Mouse (Mus musculus) neural tube, embryonic 13.5 days (tissue): ENCODE measurements at regions not wholly inside any gene's neighbourhood (a gene's known extent, or its start where the extent isn't known, plus 50 kb on each side); places are given as distances from the start of the nearest gene placed in this dataset.
A peak's percentile ranks its signal among the peaks of the same experiment; 100 is the strongest.

Source experiments
- ATAC-seq: fragments of 200-750 bp; cut with Nextera tagmentation; 2 replicates; pipeline ENCODE4 v1.8.0; 2017; ENCODE audit warnings: low read depth, mild to moderate bottlenecking, moderate TSS enrichment, moderate library complexity
- H3K27ac ChIP-seq: fragments of 300-500 bp; sonication (generic); replicated peaks from 2 replicates; pipeline ENCODE4 v1.5.1; 2015; ENCODE audit warnings: moderate library complexity, mild to moderate bottlenecking, inconsistent platforms
- H3K27me3 ChIP-seq: fragments of 300-500 bp; sonication (generic); 2 replicates; pipeline ENCODE4 v1.6.1; 2015; ENCODE audit warnings: mild to moderate bottlenecking, inconsistent platforms
- H3K36me3 ChIP-seq: fragments of 300-500 bp; sonication (generic); 2 replicates; pipeline ENCODE4 v1.6.1; 2015; ENCODE audit warnings: mild to moderate bottlenecking, inconsistent platforms
- H3K4me1 ChIP-seq: fragments of 300-500 bp; sonication (generic); replicated peaks from 2 replicates; pipeline ENCODE4 v1.6.1; 2015; ENCODE audit warnings: inconsistent platforms
- H3K4me2 ChIP-seq: fragments of 300-500 bp; sonication (generic); 2 replicates; pipeline ENCODE4 v1.6.1; 2015; ENCODE audit warnings: inconsistent platforms, mild to moderate bottlenecking, moderate library complexity
- H3K4me3 ChIP-seq: fragments of 300-500 bp; sonication (generic); 2 replicates; pipeline ENCODE4 v1.5.1; 2015; ENCODE audit warnings: mild to moderate bottlenecking, inconsistent platforms
- H3K9ac ChIP-seq: fragments of 300-500 bp; sonication (generic); 2 replicates; pipeline ENCODE4 v1.6.1; 2015; ENCODE audit warnings: moderate library complexity, mild to moderate bottlenecking, inconsistent platforms
- H3K9me3 ChIP-seq: fragments of 300-500 bp; sonication (generic); 2 replicates; pipeline ENCODE4 v1.6.1; 2016; ENCODE audit warnings: inconsistent platforms
- WGBS: fragments of 180-500 bp; shearing (Covaris S2); methylation state at CpG from one replicate; pipeline ENCODE4 v1.1.7; 2015; 5-methylcytosine and 5-hydroxymethylcytosine counted together

- Histone ChIP-seq H3K9me3 (no peaks in the 10 kb centered on the region), H3K36me3 (no peaks in the 10 kb centered on the region), H3K27ac (no peak overlapping the region), H3K4me2 (no peak overlapping the region), H3K4me1 (peaks cover 8% of the 10 kb centered on the region; the same call in 1 of the 2 replicates), H3K27me3 (no peaks in the 10 kb centered on the region), H3K4me3 (no peak overlapping the region), H3K9ac (no peak overlapping the region)
- no peak for ATAC-seq
- 19% methylated on average over 2 of the region's 2 CpGs for WGBS
Measured at GRCm38 (mm10) chr4:105358725-105359124, 201.6 kb downstream of the Plpp3 start.

- 85% methylated on average over 6 of the region's 6 CpGs for WGBS
- no peak overlapping the region for H3K27ac ChIP-seq
- no peaks in the 10 kb centered on the region for H3K27me3 ChIP-seq
- no peaks in the 10 kb centered on the region for H3K9me3 ChIP-seq
- ATAC-seq = no peak
- H3K36me3 ChIP-seq = no peaks in the 10 kb centered on the region
- H3K9ac ChIP-seq = no peak overlapping the region
- H3K4me2 ChIP-seq = no peak overlapping the region
- no peak overlapping the region for H3K4me3 ChIP-seq
- H3K4me1 ChIP-seq = no peaks in the 10 kb centered on the region
Measured at GRCm38 (mm10) chr4:105364496-105364895, 207.3 kb downstream of the Plpp3 start.

- H3K36me3 ChIP-seq = no peaks in the 10 kb centered on the region
- no peak overlapping the region for H3K4me3 ChIP-seq
- no peaks in the 10 kb centered on the region for H3K27me3 ChIP-seq
- no peak overlapping the region for H3K9ac ChIP-seq
- no peak for ATAC-seq
- H3K4me2 ChIP-seq = no peak overlapping the region
- 80% methylated on average over 5 of the region's 5 CpGs for WGBS
- no peaks in the 10 kb centered on the region for H3K9me3 ChIP-seq
- no peak overlapping the region for H3K27ac ChIP-seq
- no peaks in the 10 kb centered on the region for H3K4me1 ChIP-seq
Measured at GRCm38 (mm10) chr4:105365076-105365475, 207.9 kb downstream of the Plpp3 start.

- 68% methylated on average over 5 of the region's 5 CpGs for whole genome bisulfite sequencing
- H3K9ac ChIP-seq = no peak overlapping the region
- H3K4me3 ChIP-seq = no peak overlapping the region
- no peaks in the 10 kb centered on the region for H3K27me3 ChIP-seq
- no peak overlapping the region for H3K4me2 ChIP-seq
- no peaks in the 10 kb centered on the region for H3K9me3 ChIP-seq
- no peak for ATAC-seq
- H3K4me1 ChIP-seq = peaks cover 6% of the 10 kb centered on the region; the same call in 1 of the 2 replicates
- no peaks in the 10 kb centered on the region for H3K36me3 ChIP-seq
- H3K27ac ChIP-seq = peak overlapping the region; percentile 19; the same call in 1 of the 2 replicates
Measured at GRCm38 (mm10) chr4:105376591-105376990, 219.4 kb downstream of the Plpp3 start.

GRCm38 (mm10) chr4:105377469-105378187, 220.5 kb downstream of the Plpp3 start:
- 54% methylated on average over 11 of the region's 11 CpGs for WGBS
- Histone ChIP-seq H3K27me3 (no peaks in the 10 kb centered on the region), H3K4me2 (no peak overlapping the region), H3K27ac (peak overlapping the region; percentile 39; the same call in 1 of the 2 replicates), H3K4me1 (peaks cover 6% of the 10 kb centered on the region; the same call in 1 of the 2 replicates), H3K36me3 (no peaks in the 10 kb centered on the region), H3K9me3 (no peaks in the 10 kb centered on the region), H3K4me3 (no peak overlapping the region), H3K9ac (no peak overlapping the region)
- ATAC-seq = no peak; the same call in 1 of the 2 replicates

- H3K4me2 ChIP-seq = no peak overlapping the region
Measured at GRCm38 (mm10) chr4:105384826-105385225, 227.7 kb downstream of the Plpp3 start.

GRCm38 (mm10) chr4:105385481-105385880, 228.3 kb downstream of the Plpp3 start:
- H3K4me3 ChIP-seq = no peak overlapping the region
- no peak overlapping the region for H3K4me2 ChIP-seq
- WGBS = 92% methylated on average over 5 of the region's 5 CpGs
- no peaks in the 10 kb centered on the region for H3K36me3 ChIP-seq
- no peaks in the 10 kb centered on the region for H3K27me3 ChIP-seq
- H3K9ac ChIP-seq = no peak overlapping the region
- peaks cover 3% of the 10 kb centered on the region; the same call in 1 of the 2 replicates for H3K9me3 ChIP-seq
- H3K4me1 ChIP-seq = no peaks in the 10 kb centered on the region
- H3K27ac ChIP-seq = no peak overlapping the region
- no peak for ATAC-seq

More at GRCm38 (mm10) chr4:105384826-105385225, 227.7 kb downstream of the Plpp3 start:
- H3K27ac ChIP-seq = no peak overlapping the region
- H3K9me3 ChIP-seq = peaks cover 3% of the 10 kb centered on the region; the same call in 1 of the 2 replicates
- no peaks in the 10 kb centered on the region for H3K27me3 ChIP-seq
- no peaks in the 10 kb centered on the region for H3K4me1 ChIP-seq
- 77% methylated on average over 3 of the region's 3 CpGs for WGBS
- no peak for ATAC-seq
- H3K4me3 ChIP-seq = no peak overlapping the region
- no peaks in the 10 kb centered on the region for H3K36me3 ChIP-seq
- H3K9ac ChIP-seq = no peak overlapping the region

GRCm38 (mm10) chr4:105390378-105390777, 233.2 kb downstream of the Plpp3 start:
- Histone ChIP-seq H3K36me3 (no peaks in the 10 kb centered on the region), H3K27me3 (no peaks in the 10 kb centered on the region), H3K9ac (no peak overlapping the region), H3K4me3 (no peak overlapping the region), H3K4me1 (no peaks in the 10 kb centered on the region), H3K9me3 (peaks cover 3% of the 10 kb centered on the region; the same call in 1 of the 2 replicates), H3K4me2 (no peak overlapping the region), H3K27ac (no peak overlapping the region)
- no peak for ATAC-seq
- 33% methylated on average over 5 of the region's 5 CpGs for WGBS

- H3K4me3 ChIP-seq = no peak overlapping the region
- H3K4me1 ChIP-seq = no peaks in the 10 kb centered on the region
- no peaks in the 10 kb centered on the region for H3K36me3 ChIP-seq
- no peak for ATAC-seq
- no peaks in the 10 kb centered on the region for H3K27me3 ChIP-seq
- no peak overlapping the region for H3K9ac ChIP-seq
- H3K27ac ChIP-seq = no peak overlapping the region
- no peak overlapping the region for H3K4me2 ChIP-seq
- no peaks in the 10 kb centered on the region for H3K9me3 ChIP-seq
- WGBS = 47% methylated on average over 1 of the region's 1 CpGs
Measured at GRCm38 (mm10) chr4:105394366-105394765, 237.2 kb downstream of the Plpp3 start.

- Histone ChIP-seq H3K4me1 (no peaks in the 10 kb centered on the region), H3K4me2 (no peak overlapping the region), H3K4me3 (no peak overlapping the region), H3K27ac (no peak overlapping the region), H3K9me3 (no peaks in the 10 kb centered on the region), H3K9ac (no peak overlapping the region), H3K36me3 (no peaks in the 10 kb centered on the region), H3K27me3 (no peaks in the 10 kb centered on the region)
- WGBS = 79% methylated on average over 2 of the region's 2 CpGs
- ATAC-seq = no peak
Measured at GRCm38 (mm10) chr4:105397451-105397850, 240.3 kb downstream of the Plpp3 start.

GRCm38 (mm10) chr4:105402021-105402420, 244.9 kb downstream of the Plpp3 start:
- Histone ChIP-seq H3K27me3 (no peaks in the 10 kb centered on the region), H3K4me3 (no peak overlapping the region), H3K9me3 (no peaks in the 10 kb centered on the region), H3K36me3 (no peaks in the 10 kb centered on the region), H3K4me1 (0 out of 2 replicates have a peak, but pooled peaks cover 5% of the 10 kb centered on the region), H3K4me2 (no peak overlapping the region), H3K27ac (no peak overlapping the region), H3K9ac (no peak overlapping the region)
- no peak for ATAC-seq
- 83% methylated on average over 3 of the region's 3 CpGs for WGBS

- H3K4me3 ChIP-seq = no peak overlapping the region
- ATAC-seq = no peak
- no peaks in the 10 kb centered on the region for H3K9me3 ChIP-seq
- H3K27ac ChIP-seq = no peak overlapping the region
- H3K27me3 ChIP-seq = no peaks in the 10 kb centered on the region
- H3K4me2 ChIP-seq = no peak overlapping the region
- no peaks in the 10 kb centered on the region for H3K36me3 ChIP-seq
- H3K4me1 ChIP-seq = 0 out of 2 replicates have a peak, but pooled peaks cover 12% of the 10 kb centered on the region
- H3K9ac ChIP-seq = no peak overlapping the region
- 74% methylated on average over 3 of the region's 3 CpGs for WGBS
Measured at GRCm38 (mm10) chr4:105403169-105403568, 246.0 kb downstream of the Plpp3 start.

GRCm38 (mm10) chr4:105403686-105404085, 246.5 kb downstream of the Plpp3 start:
- Histone ChIP-seq H3K9me3 (no peaks in the 10 kb centered on the region), H3K9ac (no peak overlapping the region), H3K4me3 (no peak overlapping the region), H3K4me2 (no peak overlapping the region), H3K27me3 (no peaks in the 10 kb centered on the region), H3K4me1 (0 out of 2 replicates have a peak, but pooled peaks cover 12% of the 10 kb centered on the region), H3K36me3 (no peaks in the 10 kb centered on the region), H3K27ac (no peak overlapping the region)
- 90% methylated on average over 6 of the region's 6 CpGs for WGBS
- no peak for ATAC-seq
